Mouse (Mus musculus): ENCODE measurements around the gene Spock2.

DNA sequence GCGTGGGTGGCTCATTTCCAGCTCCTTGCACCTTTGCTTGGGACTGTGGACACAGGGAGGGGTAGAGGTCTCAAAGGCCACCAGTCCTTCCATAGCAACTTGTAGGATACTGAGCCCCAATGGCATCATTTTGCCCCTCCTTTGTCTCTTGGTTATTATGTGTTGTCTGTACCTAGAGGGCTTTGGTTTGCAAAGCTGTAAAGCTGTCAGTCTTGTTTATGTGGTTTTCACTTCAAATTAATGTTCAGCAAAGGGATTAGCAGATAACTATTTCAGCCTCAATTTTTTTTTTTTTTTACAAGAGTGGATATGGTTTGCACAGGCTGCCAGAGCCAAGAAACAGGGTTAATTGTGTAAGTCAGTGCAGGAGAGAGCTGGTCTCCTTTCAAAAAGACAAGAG, 9.7 kb upstream of the Spock2 start:
- TF ChIP-seq CTCF (IDR thresholded peaks at IDR 0.05; ENCODE audit: low read depth) = no peak
- no peak for TF ChIP-seq EP300 (IDR thresholded peaks at IDR 0.05; ENCODE audit: low read depth)
